Mouse (Mus musculus) neural tube, embryonic 13.5 days (tissue): ENCODE data around the gene Ncapg. TPM values are rescaled to one million over a fixed set of nuclear protein-coding genes. Genes with fewer than 3 reads are reported as not detected.

ENCODE experiments used
- ATAC-seq: fragments of 200-750 bp; cut with Nextera tagmentation; 2 replicates; pipeline ENCODE4 v1.8.0; 2017; ENCODE audit warnings: low read depth, mild to moderate bottlenecking, moderate TSS enrichment, moderate library complexity
- H3K27ac ChIP-seq: fragments of 300-500 bp; sonication (generic); replicated peaks from 2 replicates; pipeline ENCODE4 v1.5.1; 2015; ENCODE audit warnings: moderate library complexity, mild to moderate bottlenecking, inconsistent platforms
- H3K27me3 ChIP-seq: fragments of 300-500 bp; sonication (generic); 2 replicates; pipeline ENCODE4 v1.6.1; 2015; ENCODE audit warnings: mild to moderate bottlenecking, inconsistent platforms
- H3K36me3 ChIP-seq: fragments of 300-500 bp; sonication (generic); 2 replicates; pipeline ENCODE4 v1.6.1; 2015; ENCODE audit warnings: mild to moderate bottlenecking, inconsistent platforms
- H3K4me1 ChIP-seq: fragments of 300-500 bp; sonication (generic); replicated peaks from 2 replicates; pipeline ENCODE4 v1.6.1; 2015; ENCODE audit warnings: inconsistent platforms
- H3K4me2 ChIP-seq: fragments of 300-500 bp; sonication (generic); 2 replicates; pipeline ENCODE4 v1.6.1; 2015; ENCODE audit warnings: inconsistent platforms, mild to moderate bottlenecking, moderate library complexity
- H3K4me3 ChIP-seq: fragments of 300-500 bp; sonication (generic); 2 replicates; pipeline ENCODE4 v1.5.1; 2015; ENCODE audit warnings: mild to moderate bottlenecking, inconsistent platforms
- H3K9ac ChIP-seq: fragments of 300-500 bp; sonication (generic); 2 replicates; pipeline ENCODE4 v1.6.1; 2015; ENCODE audit warnings: moderate library complexity, mild to moderate bottlenecking, inconsistent platforms
- H3K9me3 ChIP-seq: fragments of 300-500 bp; sonication (generic); 2 replicates; pipeline ENCODE4 v1.6.1; 2016; ENCODE audit warnings: inconsistent platforms
- WGBS: fragments of 180-500 bp; shearing (Covaris S2); methylation state at CpG from one replicate; pipeline ENCODE4 v1.1.7; 2015; 5-methylcytosine and 5-hydroxymethylcytosine counted together
- polyA plus RNA-seq: library from polyadenylated mRNA; unstranded; fragments of >200 nt; fragmentation: Nextera tagmentation; extraction: Ambion mirVana; gene quantifications from 2 replicates; pipeline ENCODE4 v1.2.1, GENCODE M21; 2015

Gene Ncapg
- polyA plus RNA-seq, 1 experiment from 2014 or later: 9.1 TPM

GRCm38 (mm10) chr5:45718848-45719488 lies 49.2 kb downstream of the Ncapg start:
- ATAC-seq: no peak

GRCm38 (mm10) chr5:45733751-45734150 lies 64.0 kb downstream of the Ncapg start:
- no peaks in the 10 kb centered on the region for H3K4me1 ChIP-seq
- H3K36me3 ChIP-seq: peaks cover 14% of the 10 kb centered on the region; the same call in 1 of the 2 replicates
- 93% methylated on average over 2 of the region's 2 CpGs for WGBS
- ATAC-seq: no peak
- H3K27ac ChIP-seq: no peak overlapping the region
- no peak overlapping the region for H3K9ac ChIP-seq
- H3K4me3 ChIP-seq: no peak overlapping the region
- no peaks in the 10 kb centered on the region for H3K9me3 ChIP-seq
- H3K4me2 ChIP-seq: no peak overlapping the region
- no peaks in the 10 kb centered on the region for H3K27me3 ChIP-seq

More at GRCm38 (mm10) chr5:45718848-45719488, 49.2 kb downstream of the Ncapg start:
- WGBS: 92% methylated on average over 6 of the region's 6 CpGs
- Histone ChIP-seq H3K4me1 (no peaks in the 10 kb centered on the region), H3K4me2 (no peak overlapping the region), H3K36me3 (no peaks in the 10 kb centered on the region), H3K9me3 (no peaks in the 10 kb centered on the region), H3K9ac (no peak overlapping the region), H3K27me3 (no peaks in the 10 kb centered on the region), H3K27ac (no peak overlapping the region), H3K4me3 (no peak overlapping the region)

- WGBS: 100% methylated on average over 1 of the region's 1 CpGs
- no peak for ATAC-seq
- no peak overlapping the region for H3K4me2 ChIP-seq
- H3K27ac ChIP-seq: no peak overlapping the region
- no peak overlapping the region for H3K9ac ChIP-seq
- no peaks in the 10 kb centered on the region for H3K9me3 ChIP-seq
- no peak overlapping the region for H3K4me3 ChIP-seq
- no peaks in the 10 kb centered on the region for H3K4me1 ChIP-seq
- no peaks in the 10 kb centered on the region for H3K27me3 ChIP-seq
- peaks cover 18% of the 10 kb centered on the region; the same call in 1 of the 2 replicates for H3K36me3 ChIP-seq
Measured at GRCm38 (mm10) chr5:45737911-45738310, 68.2 kb downstream of the Ncapg start.

Other genes starting within 250 kb of the Ncapg start
- gene Qdpr, start 219.7 kb upstream of the Ncapg start, polyA plus RNA-seq: 124 and 136 TPM in 2 replicates
- gene Clrn2, start 216.2 kb upstream of the Ncapg start, polyA plus RNA-seq: 0.63 TPM in 1 of 2 replicates, not detected in the other
- 33.2 and 41.5 TPM in 2 replicates for gene Lap3, start 176.5 kb upstream of the Ncapg start, polyA plus RNA-seq
- 261 and 272 TPM in 2 replicates for gene Med28, start 149.7 kb upstream of the Ncapg start, polyA plus RNA-seq
- 4.0 and 4.8 TPM in 2 replicates for gene Fam184b, start 30.3 kb upstream of the Ncapg start, polyA plus RNA-seq
- 49.0 and 54.3 TPM in 2 replicates for gene Lcorl, start 187.7 kb downstream of the Ncapg start, polyA plus RNA-seq